Mouse (Mus musculus) cerebellum, adult (tissue): ENCODE measurements around the gene Pxk.
"Not testable (repeated sequence)": the region's sequence is repeated elsewhere in the genome, so short reads cannot be mapped to it uniquely, and the experiment has no call there.

Experiments used
- ATAC-seq: cut with Nextera tagmentation; 2 replicates; pipeline ENCODE4 v1.9.2; 2017; ENCODE audit warnings: mild to moderate bottlenecking, moderate library complexity, mixed read lengths; ENCODE audit not compliant: insufficient number of reproducible peaks, low FRiP score, low TSS enrichment

The Pxk gene

GRCm38 (mm10) chr14:8099561-8100021 is 1.6 kb downstream of the Pxk start:
- no peak for ATAC-seq

DNA sequence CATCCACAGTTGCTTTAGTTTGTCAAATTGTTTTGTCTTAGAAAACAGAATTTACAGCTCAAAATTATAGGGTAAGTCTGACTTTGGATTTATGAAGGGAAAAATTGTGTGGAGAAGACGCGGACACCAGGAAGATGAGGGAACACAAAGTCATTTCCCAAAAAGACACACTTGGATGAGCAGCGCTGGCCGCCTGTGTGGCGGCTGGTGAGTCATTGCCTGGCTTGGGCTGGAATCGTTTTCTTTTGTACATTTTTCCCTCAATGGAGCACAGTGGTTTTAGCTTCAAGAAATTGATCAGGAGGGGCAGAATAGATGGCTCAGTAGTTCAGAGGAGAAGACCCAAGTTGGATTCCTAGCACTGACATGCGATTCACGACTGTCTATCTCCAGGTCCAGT is 3.9 kb downstream of the Pxk start:
- ATAC-seq = no peak

DNA sequence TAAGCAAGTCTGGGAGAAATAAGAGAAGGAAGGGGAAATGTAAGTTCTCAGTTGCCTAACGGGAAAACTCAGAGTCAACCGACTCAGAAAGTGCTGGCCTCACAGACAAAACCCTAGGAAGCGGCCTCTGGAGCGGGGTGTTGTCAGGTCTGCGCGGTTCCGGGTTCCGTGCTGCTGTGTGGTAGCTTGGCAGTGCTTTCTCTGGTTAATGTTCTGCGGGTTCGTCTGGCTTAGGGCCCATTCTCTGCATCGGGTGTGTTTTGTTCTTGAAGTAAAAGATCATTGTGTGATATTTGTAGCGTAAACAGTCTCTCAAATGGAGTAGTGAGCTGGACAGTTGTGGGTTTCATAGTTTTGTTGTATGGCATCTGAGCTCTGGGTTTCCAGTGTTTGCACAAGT is 4.7 kb downstream of the Pxk start:
- no peak for ATAC-seq

GRCm38 (mm10) chr14:8108047-8108446 is 10.0 kb downstream of the Pxk start:
- ATAC-seq = no peak

GRCm38 (mm10) chr14:8108976-8109375 is 11.0 kb downstream of the Pxk start:
- no peak for ATAC-seq

GRCm38 (mm10) chr14:8111545-8111944 is 13.5 kb downstream of the Pxk start:
- ATAC-seq = no peak

GRCm38 (mm10) chr14:8112036-8112435 is 14.0 kb downstream of the Pxk start:
- no peak for ATAC-seq

- ATAC-seq = peak; percentile 63
Measured at GRCm38 (mm10) chr14:8113616-8114015, 15.6 kb downstream of the Pxk start.

- no peak for ATAC-seq
Measured at GRCm38 (mm10) chr14:8114306-8114705, 16.3 kb downstream of the Pxk start.

DNA sequence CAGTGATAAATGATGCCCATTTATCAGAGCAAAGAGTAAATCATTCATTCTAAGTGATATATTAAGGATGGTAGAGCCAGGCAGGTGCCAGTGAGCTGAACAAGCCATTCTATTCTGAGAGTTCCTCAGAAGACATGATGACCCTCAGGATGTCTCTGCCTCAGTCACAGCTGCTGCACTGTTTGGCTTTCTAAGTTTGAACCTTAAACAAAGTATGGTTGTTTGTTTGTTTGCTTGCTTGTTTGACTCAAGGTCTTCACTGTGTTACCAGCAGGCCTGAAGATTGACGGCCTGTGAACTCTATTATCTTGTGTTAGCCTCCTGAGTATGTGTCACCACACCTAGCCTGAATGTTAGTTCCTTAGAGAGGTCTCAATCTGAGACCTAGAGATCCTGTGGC is 16.7 kb downstream of the Pxk start:
- no peak for ATAC-seq

GRCm38 (mm10) chr14:8115772-8116171 is 17.8 kb downstream of the Pxk start:
- no peak for ATAC-seq

DNA sequence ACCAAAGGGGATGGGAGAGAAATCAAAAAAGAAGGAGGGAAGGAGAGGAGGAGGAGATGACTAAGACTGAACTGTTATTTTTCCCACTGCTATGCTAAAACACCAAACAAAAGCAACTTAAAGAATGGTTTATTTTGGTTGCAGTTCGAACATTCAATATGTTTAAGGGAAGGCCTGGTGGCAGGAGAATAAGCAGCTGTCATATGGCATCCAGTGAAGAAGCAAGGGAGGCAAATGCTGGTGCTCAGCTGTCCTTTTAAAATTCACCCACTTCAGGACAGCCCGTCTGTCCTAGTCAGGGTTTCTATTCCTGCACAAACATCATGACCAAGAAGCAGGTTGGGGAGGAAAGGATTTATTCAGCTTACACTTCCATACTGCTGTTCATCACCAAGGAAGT is 19.4 kb downstream of the Pxk start:
- ATAC-seq = no peak

DNA sequence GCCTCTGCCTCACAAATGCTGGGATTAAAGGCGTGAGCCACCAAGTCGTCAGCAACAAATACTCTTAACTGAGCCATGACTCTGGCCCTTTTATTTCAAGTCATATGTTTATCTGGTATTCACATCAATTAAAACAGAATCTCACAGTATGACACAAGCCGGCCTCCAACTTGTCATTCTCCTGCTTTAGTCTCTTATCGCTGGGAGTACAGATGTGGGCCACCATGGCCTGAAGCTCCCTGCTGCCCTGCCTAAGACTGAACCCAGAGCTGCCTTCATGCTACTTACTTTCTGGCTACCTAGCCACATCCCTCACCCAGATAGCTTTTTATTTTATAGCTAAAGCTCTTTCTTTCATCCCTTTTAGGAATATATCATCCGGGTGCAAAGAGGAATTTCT is 21.4 kb downstream of the Pxk start:
- no peak for ATAC-seq

DNA sequence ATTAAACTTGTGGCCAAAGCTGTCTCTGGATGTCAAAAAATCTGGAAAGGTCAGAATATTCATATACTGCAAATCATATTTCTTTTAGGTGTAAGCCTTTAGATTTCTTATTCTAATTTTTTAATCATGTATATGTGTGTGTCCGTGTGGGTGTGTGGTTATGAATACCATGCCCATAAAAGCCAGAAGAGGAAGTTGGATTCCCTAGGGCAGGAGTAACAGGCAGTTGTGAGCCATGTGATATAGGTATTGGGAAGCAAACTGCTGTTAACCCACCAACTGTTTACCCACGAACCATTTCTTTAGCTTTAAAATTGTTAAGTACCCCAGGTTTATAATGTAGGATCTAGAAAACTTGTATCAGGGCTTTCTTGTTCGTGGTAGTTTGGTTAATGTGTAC is 21.9 kb downstream of the Pxk start:
- ATAC-seq = no peak

DNA sequence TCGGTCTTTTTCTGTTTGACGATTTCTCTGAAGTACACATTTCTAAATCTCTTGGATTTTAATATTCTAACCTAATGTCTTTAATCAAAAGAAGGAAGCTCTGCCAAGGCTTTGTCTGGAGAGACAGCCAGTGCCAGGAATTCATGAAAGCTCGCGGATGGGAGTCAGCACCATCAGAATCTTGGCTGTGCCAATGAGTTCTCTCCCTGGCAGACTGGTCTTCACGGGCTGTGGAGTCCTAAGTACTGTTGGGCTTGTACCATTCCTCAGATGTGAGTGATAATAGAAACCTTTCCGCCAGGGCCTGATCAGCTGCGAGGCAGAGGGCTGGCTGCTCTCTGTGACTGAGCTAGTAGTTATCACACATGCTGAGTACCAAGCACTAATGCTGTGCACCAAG is 25.1 kb downstream of the Pxk start:
- peak; percentile 46; the same call in 1 of the 2 replicates for ATAC-seq

DNA sequence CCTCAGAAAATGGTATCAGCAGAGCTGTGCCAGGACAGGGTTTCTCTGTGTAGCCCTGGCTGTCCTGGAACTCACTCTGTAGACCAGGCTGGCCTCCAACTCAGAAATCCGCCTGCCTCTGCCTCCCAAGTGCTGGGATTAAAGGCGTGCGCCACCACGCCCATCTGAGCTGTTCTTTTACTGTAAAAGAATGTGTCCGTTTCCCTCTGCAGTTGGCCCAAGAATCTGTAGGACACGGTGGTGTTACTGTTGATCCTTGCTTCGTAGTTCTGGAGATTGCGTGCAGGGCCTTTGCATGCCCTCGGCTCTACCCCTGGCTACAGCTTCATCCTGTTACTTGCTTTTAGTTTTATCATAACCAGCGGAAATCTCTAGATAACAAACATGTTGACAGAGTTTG is 25.6 kb downstream of the Pxk start:
- not testable (repeated sequence) for ATAC-seq

DNA sequence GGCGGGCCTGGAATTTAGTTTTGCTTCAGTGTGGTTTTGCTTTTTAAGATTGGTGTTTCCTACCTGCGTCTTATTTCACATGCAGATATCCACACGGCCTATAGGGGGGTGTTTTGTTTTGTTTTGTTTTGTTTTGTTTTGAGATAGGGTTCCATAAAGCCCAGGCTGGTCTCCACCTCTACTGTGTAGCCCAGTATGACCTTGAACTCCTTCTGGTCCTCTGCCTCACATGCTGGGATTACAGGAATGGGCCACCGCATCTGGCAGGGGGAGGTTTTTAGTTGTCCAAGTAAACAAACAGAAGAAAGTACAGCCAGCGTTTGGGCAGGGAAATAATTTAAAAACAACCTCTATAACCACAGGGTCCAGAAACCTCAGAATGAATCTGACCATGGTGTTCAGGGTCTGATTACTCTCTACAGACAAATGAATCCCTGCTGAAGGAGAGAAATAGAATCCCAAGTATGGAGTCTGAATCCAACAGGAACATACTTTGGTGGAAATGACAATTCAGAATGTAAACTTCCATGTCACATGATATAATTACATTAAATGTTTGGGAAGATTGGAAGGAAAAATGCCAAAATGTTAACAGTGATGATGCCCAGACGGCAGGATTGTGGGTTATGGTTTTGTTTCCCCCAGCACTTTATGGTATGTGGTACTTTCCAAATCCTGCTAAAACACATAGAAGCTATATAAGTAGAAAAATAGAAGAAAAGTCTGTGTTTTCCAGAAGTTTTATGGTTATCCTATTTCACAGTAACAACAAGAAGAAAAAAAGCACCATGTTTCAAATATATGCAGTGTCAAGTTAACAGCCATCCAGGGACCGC is 26.3 kb downstream of the Pxk start:
- no peak for ATAC-seq

DNA sequence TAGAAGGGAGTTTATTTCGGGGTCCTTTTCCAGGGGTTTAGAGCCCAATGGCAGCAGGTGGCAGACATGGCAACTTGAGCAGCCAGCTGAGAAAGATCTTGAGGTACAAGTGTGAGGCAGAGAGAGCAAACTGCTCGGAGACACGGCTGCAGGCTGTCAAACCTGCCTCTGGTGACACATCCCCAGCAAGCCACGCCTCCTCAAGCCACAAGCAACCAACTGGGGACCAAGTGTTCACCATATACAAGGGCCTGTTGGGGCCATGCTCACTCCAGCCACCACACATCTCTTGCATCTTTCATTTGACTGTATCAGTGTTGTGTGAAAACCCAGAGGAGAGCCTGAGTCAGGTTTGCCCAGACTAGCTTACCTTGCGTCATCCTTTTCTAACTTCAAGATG is 30.0 kb downstream of the Pxk start:
- ATAC-seq = no peak

- no peak for ATAC-seq
Measured at GRCm38 (mm10) chr14:8132789-8133188, 34.8 kb downstream of the Pxk start.

GRCm38 (mm10) chr14:8134234-8134633 is 36.2 kb downstream of the Pxk start:
- ATAC-seq = no peak

DNA sequence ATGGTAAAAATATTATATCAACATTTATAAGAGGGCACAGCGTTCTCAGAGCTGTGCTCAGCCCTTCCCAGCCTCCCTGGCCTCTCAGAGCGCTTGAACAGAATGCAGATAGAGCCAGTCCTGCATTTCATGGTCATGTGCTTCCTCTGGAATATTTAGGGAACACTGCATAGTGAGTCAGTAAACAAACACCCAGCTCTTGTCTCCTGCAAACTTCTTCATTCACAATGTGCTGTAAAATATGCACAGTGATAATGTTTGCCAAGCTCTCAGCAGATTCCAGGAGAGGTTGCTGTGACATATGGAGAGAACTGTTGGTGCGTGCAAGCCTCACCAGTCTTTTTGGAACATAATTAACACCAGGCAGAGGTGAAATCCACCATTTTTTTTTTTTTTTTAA is 37.1 kb downstream of the Pxk start:
- peak; percentile 64 for ATAC-seq
